13 mouse cellular contexts compared by ENCODE assay signal in genomic region chrX:162591005-162591801, GRCm38 (mm10). TPM values are rescaled to one million over a fixed set of nuclear protein-coding genes. Genes with fewer than 3 reads are reported as not detected.
DNase-seq lines count a peak whose midpoint lies in the region; ATAC-seq and TF ChIP-seq lines count a peak whose summit lies in the region.
"Had no signal": no experiment of that assay in that cellular context is flagged by ENCODE, and none has a peak within 500 bp of the region (broad histone marks: within the 10 kb centered on the region; RNA-seq: fewer than 3 reads in every experiment).

No protein-coding gene starts in this region.

- peaks cover 15% of the 10 kb centered on the region for H3K4me1 ChIP-seq in cerebellum, adult 2 months (ENCODE audit: control insufficient read depth, insufficient read depth, low read length)
- H3K4me1 ChIP-seq in kidney, embryonic 16.5 days (ENCODE audit: insufficient read depth, low read length): peaks cover 4% of the 10 kb centered on the region; the same call in 1 of the 2 replicates
- H3K4me1 ChIP-seq: limb, embryonic 13.5 days; megakaryocyte, embryonic 14.5 days had no signal

- WGBS in cerebellum, adult 2 months: 14% methylated on average over 8 of the region's 8 CpGs
- 40% methylated on average over 8 of the region's 8 CpGs for WGBS in kidney, embryonic 16.5 days

- H3K27me3 ChIP-seq in cerebellum, adult 2 months (ENCODE audit: control insufficient read depth, insufficient read depth, low read length): no peaks in the 10 kb centered on the region
- no peaks in the 10 kb centered on the region for H3K27me3 ChIP-seq in kidney, embryonic 16.5 days (ENCODE audit: insufficient read depth, low read length)

- H3K4me2 ChIP-seq in kidney, embryonic 16.5 days (replicated peaks; ENCODE audit: low read depth, low read length): no peak overlapping the region
- H3K4me2 ChIP-seq: limb, embryonic 13.5 days had no signal

- H3K9me3 ChIP-seq in kidney, embryonic 16.5 days (ENCODE audit: low read length): no peaks in the 10 kb centered on the region
- H3K9me3 ChIP-seq: limb, embryonic 13.5 days; megakaryocyte, embryonic 14.5 days had no signal

- DNase-seq in adrenal gland, postnatal 25 days: peak; percentile 5
- DNase-seq in adrenal gland, adult 18-20 months (ENCODE audit: low spot score in 2 of 2): no peak
- peak; percentile 5 for DNase-seq in lung, postnatal 14 days
- no peak for DNase-seq in lung, postnatal 25 days (ENCODE audit: low spot score)
- DNase-seq in cerebellum, adult 2 months: peak; percentile 61 to 80
- no peak for DNase-seq in frontal cortex, postnatal 25 days (ENCODE audit: low spot score in 2 of 2)
- DNase-seq: heart, adult 11 months; thymus, postnatal 4 days had no signal

- TF ChIP-seq CTCF in cerebellum, adult 2 months (IDR thresholded peaks at IDR 0.05; ENCODE audit: borderline replicate concordance, insufficient read depth, low read depth, low read length): no peak

- H3K27ac ChIP-seq in cerebellum, adult 2 months (ENCODE audit: insufficient read depth, low read length): peak overlapping the region; percentile 72; the same call in 1 of the 2 replicates
- H3K27ac ChIP-seq in kidney, embryonic 16.5 days (ENCODE audit: low read length): 0 out of 2 replicates have a peak overlapping the region, but pooled peaks have one; percentile 15
- H3K27ac ChIP-seq: limb, embryonic 13.5 days had no signal

- no peak overlapping the region for H3K9ac ChIP-seq in kidney, embryonic 16.5 days (replicated peaks; ENCODE audit: low read length)
- H3K9ac ChIP-seq: limb, embryonic 13.5 days had no signal

- TF ChIP-seq POLR2A in cerebellum, adult 2 months (IDR thresholded peaks at IDR 0.05; ENCODE audit: borderline replicate concordance, insufficient read depth, low read length): no peak

- H3K4me3 ChIP-seq in cerebellum, adult 2 months (replicated peaks; ENCODE audit: insufficient read depth, low read depth, low read length): no peak overlapping the region
- no peak overlapping the region for H3K4me3 ChIP-seq in kidney, embryonic 16.5 days (ENCODE audit: low read length)
- H3K4me3 ChIP-seq: limb, embryonic 13.5 days; megakaryocyte, embryonic 14.5 days had no signal

- no peaks in the 10 kb centered on the region for H3K36me3 ChIP-seq in kidney, embryonic 16.5 days (ENCODE audit: insufficient read depth, low read length)
- H3K36me3 ChIP-seq: limb, embryonic 13.5 days had no signal

- ATAC-seq in kidney, embryonic 16.5 days (ENCODE audit: low FRiP score, low TSS enrichment): peak; percentile 69; the same call in 1 of the 2 replicates
- ATAC-seq in inflammation-experienced regulatory T-cells, adult 6 months: no peak
- ATAC-seq: forebrain, embryonic 14.5 days had no signal

RNA-seq across cellular contexts. Expression of gene Reps2, which starts 52.2 kb away (rescaled TPM):
- total RNA-seq in adrenal gland, postnatal 25 days (2021): 4.8 and 6.1 TPM in 2 replicates
- 1 to 10 TPM; 2.5 to 3.0 TPM for total RNA-seq in adrenal gland, adult 18-20 months (2021)
- polyA plus RNA-seq in cerebellum, adult 2 months (2012; rRNA removed): 24.6 and 24.8 TPM in 2 replicates
- 2.0 TPM in 2 replicates for polyA plus RNA-seq in kidney, embryonic 16.5 days (2015; fragmentation: Nextera tagmentation; extraction: Ambion mirVana)
- polyA plus RNA-seq in inflammation-experienced regulatory T-cells, adult 6 months (2017; shearing (Covaris generic)): not detected

Comparison
In these comparisons a context has a peak if more than half of its experiments do, and no peak if none do; other contexts are left out.
1. DNase-seq: peak in adrenal gland, postnatal 25 days (single experiment), lung, postnatal 14 days (single experiment) and cerebellum, adult 2 months (2 of 2); none in adrenal gland, adult 18-20 months (0 of 2), lung, postnatal 25 days (single experiment) and frontal cortex, postnatal 25 days (0 of 2).